In the genomic region with DNA sequence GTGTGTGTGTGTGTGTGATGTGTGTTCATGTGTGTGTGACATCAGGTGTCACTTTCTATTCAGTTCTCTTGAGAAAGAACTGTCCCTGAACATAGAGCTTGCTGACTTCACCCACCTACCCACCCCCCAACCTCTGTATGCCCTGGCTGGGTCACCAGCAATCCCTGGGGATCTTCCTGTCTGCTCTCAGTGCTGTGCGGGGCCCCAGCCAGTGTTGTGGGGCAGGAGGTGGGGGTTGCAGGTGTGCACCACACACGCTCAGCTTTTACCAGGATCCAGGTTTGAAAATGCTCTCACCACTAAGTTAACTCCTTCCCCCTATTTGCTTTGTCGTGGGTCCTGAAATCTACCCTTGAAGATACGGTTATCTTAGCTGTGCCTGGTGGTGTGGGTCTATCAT, we compare ENCODE assay signal across 23 mouse cellular contexts. TPM values are rescaled to one million over a fixed set of nuclear protein-coding genes. Genes with fewer than 3 reads are reported as not detected.
DNase-seq lines count a peak whose midpoint lies in the region; ATAC-seq and TF ChIP-seq lines count a peak whose summit lies in the region.
"Had no signal": no experiment of that assay in that cellular context is flagged by ENCODE, and none has a peak within 500 bp of the region (broad histone marks: within the 10 kb centered on the region; RNA-seq: fewer than 3 reads in every experiment).

No protein-coding gene starts in this region.

- H3K79me2 ChIP-seq in CH12.LX (replicated peaks; ENCODE audit: control insufficient read depth, extremely low read depth, insufficient read depth, poor library complexity, severe bottlenecking) = no peaks in the 10 kb centered on the region

- H3K9ac ChIP-seq in heart, embryonic 12.5 days = 0 out of 2 replicates have a peak overlapping the region, but pooled peaks have one; percentile 37
- H3K9ac ChIP-seq in midbrain, postnatal 0 days (replicated peaks; ENCODE audit: low read length, poor library complexity, severe bottlenecking) = 0 out of 2 replicates have a peak overlapping the region, but pooled peaks have one; percentile 8
- no peak overlapping the region for H3K9ac ChIP-seq in midbrain, embryonic 13.5 days (replicated peaks)
- no peak overlapping the region for H3K9ac ChIP-seq in CH12.LX (ENCODE audit: insufficient read depth, low read depth)
- H3K9ac ChIP-seq: forebrain, postnatal 0 days; heart, embryonic 13.5 days; hindbrain, embryonic 12.5 days; hindbrain, embryonic 15.5 days had no signal

- in situ Hi-C loops in CH12.LX (cut with MboI; ENCODE audit: low pct_ligation_motif_present, low pct_unique_long_range_greater_than_20kb, low sequenced_read_pairs) = loop anchor here (10.0 kb wide), 1 partner anchor 59 kb away; a partner anchor contains a TSS

- no peak for DNase-seq in heart, adult 8-10 months (ENCODE audit: low spot score)
- DNase-seq in midbrain, postnatal 0 days (ENCODE audit: low spot score) = no peak
- peak; percentile 50 for DNase-seq in CH12.LX (ENCODE audit: extremely low read depth)
- DNase-seq in urinary bladder, adult 2 months (ENCODE audit: low spot score) = no peak
- DNase-seq: adrenal gland, adult 8-10 months; cerebellum, adult 18-20 months; cerebellum, adult 9-10 months; cerebellum, postnatal 14 days; forebrain, postnatal 0 days; gastrocnemius, adult 2 months; gastrocnemius, postnatal 14 days; heart, adult 18-20 months; heart, postnatal 14 days had no signal

- H3K4me1 ChIP-seq in heart, embryonic 12.5 days (replicated peaks) = peaks cover 13% of the 10 kb centered on the region
- no peaks in the 10 kb centered on the region for H3K4me1 ChIP-seq in midbrain, postnatal 0 days (ENCODE audit: insufficient read depth, low read length)
- no peaks in the 10 kb centered on the region for H3K4me1 ChIP-seq in midbrain, embryonic 13.5 days (replicated peaks)
- peaks cover 23 to 40% of the 10 kb centered on the region in 2 experiments for H3K4me1 ChIP-seq in CH12.LX (ENCODE audit: control insufficient read depth in 1 of 2, insufficient read depth in 2 of 2)
- peaks cover 23% of the 10 kb centered on the region for H3K4me1 ChIP-seq in brown adipose tissue, adult 24 weeks (ENCODE audit: control insufficient read depth, insufficient read depth, insufficient read length, low read length)
- H3K4me1 ChIP-seq: hindbrain, embryonic 12.5 days; hindbrain, embryonic 15.5 days had no signal

- WGBS in heart, embryonic 12.5 days = 61% methylated on average over 4 of the region's 4 CpGs
- WGBS in midbrain, postnatal 0 days = 92% methylated on average over 4 of the region's 4 CpGs
- WGBS in midbrain, embryonic 13.5 days = 91% methylated on average over 4 of the region's 4 CpGs

- dilution Hi-C loops in CH12.LX (cut with MboI; ENCODE audit: extremely low pct_ligation_motif_present, extremely low pct_unique_long_range_greater_than_20kb, low sequenced_read_pairs) = no loop called here

- no peak for TF ChIP-seq POLR2A in CH12.LX (IDR thresholded peaks at IDR 0.05; ENCODE audit: low read depth, low read length)

- no peaks in the 10 kb centered on the region for H3K27me3 ChIP-seq in heart, embryonic 12.5 days (replicated peaks)
- no peaks in the 10 kb centered on the region for H3K27me3 ChIP-seq in midbrain, postnatal 0 days (ENCODE audit: insufficient read depth, low read length)
- H3K27me3 ChIP-seq in midbrain, embryonic 13.5 days = no peaks in the 10 kb centered on the region
- H3K27me3 ChIP-seq in CH12.LX (replicated peaks) = no peaks in the 10 kb centered on the region
- H3K27me3 ChIP-seq: heart, embryonic 13.5 days; hindbrain, embryonic 12.5 days; hindbrain, embryonic 15.5 days had no signal

- TF ChIP-seq CTCF in midbrain, postnatal 0 days (IDR thresholded peaks at IDR 0.05) = no peak
- TF ChIP-seq CTCF in CH12.LX (conservative IDR thresholded peaks at IDR 0.05 in 1 of 2, IDR thresholded peaks at IDR 0.05 in 1 of 2; ENCODE audit: low read depth in 2 of 2, low read length in 2 of 2) = no peak

- no peak overlapping the region for H3K4me2 ChIP-seq in heart, embryonic 12.5 days
- no peak overlapping the region for H3K4me2 ChIP-seq in midbrain, postnatal 0 days (ENCODE audit: low read depth, low read length, poor library complexity, severe bottlenecking)
- no peak overlapping the region for H3K4me2 ChIP-seq in midbrain, embryonic 13.5 days (replicated peaks)
- peak overlapping the region; percentile 32; the same call in 1 of the 2 replicates for H3K4me2 ChIP-seq in CH12.LX (ENCODE audit: insufficient read depth, low read depth, poor library complexity, severe bottlenecking)
- H3K4me2 ChIP-seq: heart, embryonic 13.5 days; hindbrain, embryonic 12.5 days; hindbrain, embryonic 15.5 days had no signal

- H3K27ac ChIP-seq in heart, embryonic 12.5 days (ENCODE audit: poor library complexity, severe bottlenecking) = no peak overlapping the region
- no peak overlapping the region for H3K27ac ChIP-seq in midbrain, postnatal 0 days (ENCODE audit: low read depth, low read length)
- H3K27ac ChIP-seq in midbrain, embryonic 13.5 days = no peak overlapping the region
- peak overlapping the region; percentile 59; the same call in 1 of the 2 replicates for H3K27ac ChIP-seq in CH12.LX (ENCODE audit: insufficient read depth, low read depth)
- H3K27ac ChIP-seq in brown adipose tissue, adult 24 weeks (replicated peaks; ENCODE audit: low read depth, low read length) = peak overlapping the region; percentile 93
- H3K27ac ChIP-seq: gastrocnemius, adult 2 months; heart, embryonic 13.5 days; hindbrain, embryonic 12.5 days; hindbrain, embryonic 15.5 days had no signal

- TF ChIP-seq RAD21 in CH12.LX (IDR thresholded peaks at IDR 0.05; ENCODE audit: low read depth, low read length) = no peak

- no peaks in the 10 kb centered on the region for H3K9me3 ChIP-seq in heart, embryonic 12.5 days (replicated peaks)
- H3K9me3 ChIP-seq in midbrain, postnatal 0 days (ENCODE audit: low read length) = no peaks in the 10 kb centered on the region
- no peaks in the 10 kb centered on the region for H3K9me3 ChIP-seq in midbrain, embryonic 13.5 days
- no peaks in the 10 kb centered on the region for H3K9me3 ChIP-seq in CH12.LX (replicated peaks; ENCODE audit: low read length)
- H3K9me3 ChIP-seq: heart, embryonic 13.5 days; hindbrain, embryonic 12.5 days; hindbrain, embryonic 15.5 days had no signal

- no peak for TF ChIP-seq EP300 in CH12.LX (IDR thresholded peaks at IDR 0.05; ENCODE audit: low read length)

- ATAC-seq in heart, embryonic 12.5 days (ENCODE audit: insufficient number of reproducible peaks, low FRiP score) = no peak
- ATAC-seq in midbrain, postnatal 0 days (ENCODE audit: low FRiP score) = no peak
- no peak for ATAC-seq in midbrain, embryonic 13.5 days
- ATAC-seq: activated CD4-positive, CD25-positive, alpha-beta regulatory T cell, adult 4 months; CD4-positive, CD25-positive, alpha-beta regulatory T cell, adult 4 months; forebrain, embryonic 14.5 days; forebrain, postnatal 0 days had no signal

- no peaks in the 10 kb centered on the region for H3K36me3 ChIP-seq in heart, embryonic 12.5 days
- no peaks in the 10 kb centered on the region for H3K36me3 ChIP-seq in midbrain, postnatal 0 days (ENCODE audit: insufficient read depth, low read length)
- H3K36me3 ChIP-seq in midbrain, embryonic 13.5 days = no peaks in the 10 kb centered on the region
- no peaks in the 10 kb centered on the region for H3K36me3 ChIP-seq in CH12.LX (replicated peaks in 1 of 2; ENCODE audit: control insufficient read depth in 1 of 2, insufficient read depth in 1 of 2, low read length in 1 of 2)
- H3K36me3 ChIP-seq: heart, embryonic 13.5 days; hindbrain, embryonic 12.5 days; hindbrain, embryonic 15.5 days had no signal

- no peak overlapping the region for H3K4me3 ChIP-seq in heart, embryonic 12.5 days
- no peak overlapping the region for H3K4me3 ChIP-seq in midbrain, postnatal 0 days (ENCODE audit: low read depth, low read length)
- H3K4me3 ChIP-seq in midbrain, embryonic 13.5 days (replicated peaks) = no peak overlapping the region
- H3K4me3 ChIP-seq in CH12.LX (replicated peaks in 1 of 3; ENCODE audit: low read depth in 2 of 3, low read length in 2 of 3, poor library complexity in 1 of 3) = no peak overlapping the region
- 0 out of 2 replicates have a peak overlapping the region, but pooled peaks have one; percentile 4 for H3K4me3 ChIP-seq in brown adipose tissue, adult 24 weeks (ENCODE audit: insufficient read depth, low read depth, low read length)
- H3K4me3 ChIP-seq: gastrocnemius, adult 2 months; heart, embryonic 13.5 days; hindbrain, embryonic 12.5 days; hindbrain, embryonic 15.5 days had no signal

RNA-seq across cellular contexts. Expression of a gene that starts 9.0 kb away (rescaled TPM):
- 0.46 and 0.70 TPM in 2 replicates for polyA plus RNA-seq in heart, embryonic 12.5 days (2016; fragmentation: Nextera tagmentation; extraction: Ambion mirVana)
- under 1 TPM; 0.22 to 0.57 (median 0.36) TPM for total RNA-seq in heart, adult 8-10 months (2022)
- total RNA-seq in midbrain, postnatal 0 days (2014; rRNA removed) = 0.19 and 0.55 TPM in 2 replicates
- polyA plus RNA-seq in midbrain, postnatal 0 days (2015; fragmentation: Nextera tagmentation; extraction: Ambion mirVana) = 0.04 and 0.17 TPM in 2 replicates
- 0.12 and 0.16 TPM in 2 replicates for polyA plus RNA-seq in midbrain, embryonic 13.5 days (2015; fragmentation: Nextera tagmentation; extraction: Ambion mirVana)
- total RNA-seq in CH12.LX (2012; rRNA removed) (5.6 and 6.5 TPM in 2 replicates), CH12.LX (2014; rRNA removed) (13.5 and 13.8 TPM in 2 replicates)
- 9.4 and 10.6 TPM in 2 replicates for polyA plus RNA-seq in CH12.LX (2012; ENCODE audit: insufficient read length, low read depth)
- polyA plus RNA-seq in brown adipose tissue, adult 24 weeks (2012; ENCODE audit: insufficient read depth, insufficient read length, missing spikeins) = 0.55 and 0.58 TPM in 2 replicates
- 0.43 and 0.56 TPM in 2 replicates for polyA plus RNA-seq in urinary bladder, adult 2 months (2012; rRNA removed)
- polyA plus RNA-seq: C2C12 had no signal

RNA-seq across cellular contexts. Expression of a gene that starts 12.5 kb away (rescaled TPM):
- 124 and 131 TPM in 2 replicates for polyA plus RNA-seq in heart, embryonic 12.5 days (2016; fragmentation: Nextera tagmentation; extraction: Ambion mirVana)
- total RNA-seq in heart, adult 8-10 months (2022) = 10 to 100 TPM; 51.2 to 75.7 (median 66.5) TPM
- total RNA-seq in midbrain, postnatal 0 days (2014; rRNA removed) = 52.6 and 64.4 TPM in 2 replicates
- 67.6 and 72.6 TPM in 2 replicates for polyA plus RNA-seq in midbrain, postnatal 0 days (2015; fragmentation: Nextera tagmentation; extraction: Ambion mirVana)
- polyA plus RNA-seq in midbrain, embryonic 13.5 days (2015; fragmentation: Nextera tagmentation; extraction: Ambion mirVana) = 144 TPM in 2 replicates
- total RNA-seq in CH12.LX (2012; rRNA removed) (22.2 and 30.5 TPM in 2 replicates), CH12.LX (2014; rRNA removed) (46.9 and 55.0 TPM in 2 replicates)
- polyA plus RNA-seq in CH12.LX (2012; ENCODE audit: insufficient read length, low read depth) = 32.8 and 34.4 TPM in 2 replicates
- 86.4 and 125 TPM in 2 replicates for polyA plus RNA-seq in brown adipose tissue, adult 24 weeks (2012; ENCODE audit: insufficient read depth, insufficient read length, missing spikeins)
- 100 and 122 TPM in 2 replicates for polyA plus RNA-seq in urinary bladder, adult 2 months (2012; rRNA removed)

RNA-seq across cellular contexts. Expression of a gene that starts 30.6 kb away (rescaled TPM):
- 178 and 189 TPM in 2 replicates for polyA plus RNA-seq in heart, embryonic 12.5 days (2016; fragmentation: Nextera tagmentation; extraction: Ambion mirVana)
- total RNA-seq in heart, adult 8-10 months (2022) = 10 to 100 TPM; 33.2 to 42.3 (median 37.9) TPM
- 66.6 and 92.7 TPM in 2 replicates for total RNA-seq in midbrain, postnatal 0 days (2014; rRNA removed)
- polyA plus RNA-seq in midbrain, postnatal 0 days (2015; fragmentation: Nextera tagmentation; extraction: Ambion mirVana) = 134 and 155 TPM in 2 replicates
- polyA plus RNA-seq in midbrain, embryonic 13.5 days (2015; fragmentation: Nextera tagmentation; extraction: Ambion mirVana) = 267 and 285 TPM in 2 replicates
- total RNA-seq in CH12.LX (2012; rRNA removed) (85.7 and 127 TPM in 2 replicates), CH12.LX (2014; rRNA removed) (179 and 197 TPM in 2 replicates)
- polyA plus RNA-seq in CH12.LX (2012; ENCODE audit: insufficient read length, low read depth) = 291 and 341 TPM in 2 replicates
- polyA plus RNA-seq in brown adipose tissue, adult 24 weeks (2012; ENCODE audit: insufficient read depth, insufficient read length, missing spikeins) = 58.3 and 62.6 TPM in 2 replicates
- polyA plus RNA-seq in urinary bladder, adult 2 months (2012; rRNA removed) = 50.8 and 61.7 TPM in 2 replicates

RNA-seq across cellular contexts. Expression of a gene that starts 34.4 kb away (rescaled TPM):
- 36.4 and 41.7 TPM in 2 replicates for polyA plus RNA-seq in heart, embryonic 12.5 days (2016; fragmentation: Nextera tagmentation; extraction: Ambion mirVana)
- 10 to 100 TPM; 29.8 to 40.8 (median 34.6) TPM for total RNA-seq in heart, adult 8-10 months (2022)
- total RNA-seq in midbrain, postnatal 0 days (2014; rRNA removed) = 37.8 and 38.8 TPM in 2 replicates
- 92.7 and 93.7 TPM in 2 replicates for polyA plus RNA-seq in midbrain, postnatal 0 days (2015; fragmentation: Nextera tagmentation; extraction: Ambion mirVana)
- polyA plus RNA-seq in midbrain, embryonic 13.5 days (2015; fragmentation: Nextera tagmentation; extraction: Ambion mirVana) = 49.5 and 52.9 TPM in 2 replicates
- total RNA-seq in CH12.LX (2012; rRNA removed) (63.2 and 77.6 TPM in 2 replicates), CH12.LX (2014; rRNA removed) (28.6 and 32.6 TPM in 2 replicates)
- polyA plus RNA-seq in CH12.LX (2012; ENCODE audit: insufficient read length, low read depth) = 66.5 and 71.5 TPM in 2 replicates
- 106 and 110 TPM in 2 replicates for polyA plus RNA-seq in brown adipose tissue, adult 24 weeks (2012; ENCODE audit: insufficient read depth, insufficient read length, missing spikeins)
- polyA plus RNA-seq in urinary bladder, adult 2 months (2012; rRNA removed) = 75.9 and 84.2 TPM in 2 replicates

Comparison
In these comparisons a context has a peak if more than half of its experiments do, and no peak if none do; other contexts are left out.
1. H3K9ac ChIP-seq: peak in heart, embryonic 12.5 days (single experiment) and midbrain, postnatal 0 days (single experiment); none in midbrain, embryonic 13.5 days (single experiment) and CH12.LX (single experiment).
2. H3K27ac ChIP-seq: peak in CH12.LX (single experiment) and brown adipose tissue, adult 24 weeks (single experiment); none in heart, embryonic 12.5 days (single experiment), midbrain, postnatal 0 days (single experiment) and midbrain, embryonic 13.5 days (single experiment).